Mouse (Mus musculus) hindbrain, embryonic 15.5 days (tissue): ENCODE results near the gene Cldn13. TPM values are rescaled to one million over a fixed set of nuclear protein-coding genes. Genes with fewer than 3 reads are reported as not detected.

Source experiments
- ATAC-seq: fragments of 200-750 bp; cut with Nextera tagmentation; 2 replicates; pipeline ENCODE4 v1.8.0; 2017; ENCODE audit warnings: low read depth, moderate number of reproducible peaks, moderate TSS enrichment; ENCODE audit not compliant: low FRiP score
- H3K27ac ChIP-seq: fragments of 300-500 bp; sonication (generic); replicated peaks from 2 replicates; pipeline ENCODE4 v1.5.1; 2015; ENCODE audit warnings: mild to moderate bottlenecking, inconsistent platforms
- H3K27me3 ChIP-seq: fragments of 300-500 bp; sonication (generic); 2 replicates; pipeline ENCODE4 v1.6.1; 2015; ENCODE audit warnings: control low read depth, inconsistent platforms
- H3K36me3 ChIP-seq: fragments of 300-500 bp; sonication (generic); 2 replicates; pipeline ENCODE4 v1.6.1; 2015; ENCODE audit warnings: control low read depth, inconsistent platforms
- H3K4me1 ChIP-seq: fragments of 300-500 bp; sonication (generic); replicated peaks from 2 replicates; pipeline ENCODE4 v1.6.1; 2015; ENCODE audit warnings: control low read depth, inconsistent platforms
- H3K4me2 ChIP-seq: fragments of 300-500 bp; sonication (generic); 2 replicates; pipeline ENCODE4 v1.6.1; 2015; ENCODE audit warnings: moderate library complexity, mild to moderate bottlenecking, inconsistent platforms
- H3K4me3 ChIP-seq: fragments of 300-500 bp; sonication (generic); 2 replicates; pipeline ENCODE4 v1.5.1; 2015; ENCODE audit warnings: mild to moderate bottlenecking, inconsistent platforms
- H3K9ac ChIP-seq: fragments of 300-500 bp; sonication (generic); 2 replicates; pipeline ENCODE4 v1.6.1; 2015; ENCODE audit warnings: inconsistent platforms
- H3K9me3 ChIP-seq: fragments of 300-500 bp; sonication (generic); 2 replicates; pipeline ENCODE4 v1.6.1; 2016; ENCODE audit warnings: control low read depth, inconsistent platforms
- WGBS: fragments of 180-500 bp; shearing (Covaris S2); methylation state at CpG from one replicate; pipeline ENCODE4 v1.1.7; 2015; 5-methylcytosine and 5-hydroxymethylcytosine counted together
- polyA plus RNA-seq: library from polyadenylated mRNA; unstranded; fragments of >200 nt; fragmentation: Nextera tagmentation; extraction: Ambion mirVana; gene quantifications from 2 replicates; pipeline ENCODE4 v1.2.1, GENCODE M21; 2015

The Cldn13 gene
- polyA plus RNA-seq, 1 experiment from 2014 or later, result 0.23 TPM

GRCm38 (mm10) chr5:134911901-134912300, 3.4 kb downstream of the Cldn13 start:
- Histone ChIP-seq H3K4me1 (0 out of 2 replicates have a peak, but pooled peaks cover 6% of the 10 kb centered on the region), H3K36me3 (no peaks in the 10 kb centered on the region), H3K9me3 (no peaks in the 10 kb centered on the region), H3K9ac (no peak overlapping the region), H3K27ac (no peak overlapping the region), H3K27me3 (no peaks in the 10 kb centered on the region), H3K4me2 (no peak overlapping the region), H3K4me3 (no peak overlapping the region)
- 91% methylated on average over 2 of the region's 2 CpGs for WGBS
- ATAC-seq, result no peak

- under 1% methylated on average over 13 of the region's 13 CpGs for WGBS
- Histone ChIP-seq H3K9ac (no peak overlapping the region), H3K4me1 (0 out of 2 replicates have a peak, but pooled peaks cover 6% of the 10 kb centered on the region), H3K4me3 (no peak overlapping the region), H3K36me3 (no peaks in the 10 kb centered on the region), H3K27ac (no peak overlapping the region), H3K27me3 (no peaks in the 10 kb centered on the region), H3K9me3 (no peaks in the 10 kb centered on the region), H3K4me2 (no peak overlapping the region)
- peak; percentile 72 for ATAC-seq
Measured at GRCm38 (mm10) chr5:134907135-134907534, 8.2 kb downstream of the Cldn13 start.

GRCm38 (mm10) chr5:134906633-134907032, 8.7 kb downstream of the Cldn13 start, which contains the start of gene Tmem270:
TSS of gene Tmem270 (minus strand) at chr5:134906733.
- H3K4me3 ChIP-seq, result no peak within 1 kb of the TSS
- H3K27ac ChIP-seq, result no peak within 1 kb of the TSS
- H3K27me3 ChIP-seq, result no peaks in the 10 kb centered on the region
- no peak within 1 kb of the TSS for H3K9ac ChIP-seq
- no peaks in the 10 kb centered on the region for H3K9me3 ChIP-seq
- 74% methylated on average over 6 of the region's 6 CpGs for WGBS
- peaks cover 6% of the 10 kb centered on the region; the same call in 1 of the 2 replicates for H3K4me1 ChIP-seq
- H3K4me2 ChIP-seq, result no peak within 1 kb of the TSS
- H3K36me3 ChIP-seq, result no peaks in the 10 kb centered on the region
- ATAC-seq, result peak; percentile 27; the same call in 1 of the 2 replicates

- no peak overlapping the region for H3K4me3 ChIP-seq
- WGBS, result 81% methylated on average over 8 of the region's 8 CpGs
- ATAC-seq, result no peak
- H3K9ac ChIP-seq, result no peak overlapping the region
- no peaks in the 10 kb centered on the region for H3K36me3 ChIP-seq
- H3K4me2 ChIP-seq, result no peak overlapping the region
- H3K9me3 ChIP-seq, result no peaks in the 10 kb centered on the region
- H3K27ac ChIP-seq, result no peak overlapping the region
- H3K27me3 ChIP-seq, result no peaks in the 10 kb centered on the region
- H3K4me1 ChIP-seq, result peaks cover 7% of the 10 kb centered on the region
Measured at GRCm38 (mm10) chr5:134901644-134902027, 13.7 kb downstream of the Cldn13 start.

- no peak overlapping the region for H3K27ac ChIP-seq
- H3K9me3 ChIP-seq, result no peaks in the 10 kb centered on the region
- H3K27me3 ChIP-seq, result no peaks in the 10 kb centered on the region
- H3K4me2 ChIP-seq, result no peak overlapping the region
- peaks cover 7% of the 10 kb centered on the region for H3K4me1 ChIP-seq
- no peaks in the 10 kb centered on the region for H3K36me3 ChIP-seq
- WGBS, result 42% methylated on average over 12 of the region's 12 CpGs
- H3K9ac ChIP-seq, result no peak overlapping the region
- H3K4me3 ChIP-seq, result no peak overlapping the region
- ATAC-seq, result peak; percentile 42; the same call in 1 of the 2 replicates
Measured at GRCm38 (mm10) chr5:134901012-134901643, 14.2 kb downstream of the Cldn13 start.

GRCm38 (mm10) chr5:134897596-134897995, 17.7 kb downstream of the Cldn13 start:
- no peak for ATAC-seq
- no peaks in the 10 kb centered on the region for H3K27me3 ChIP-seq
- H3K4me2 ChIP-seq, result no peak overlapping the region
- no peak overlapping the region for H3K9ac ChIP-seq
- no peak overlapping the region for H3K27ac ChIP-seq
- H3K9me3 ChIP-seq, result no peaks in the 10 kb centered on the region
- no peaks in the 10 kb centered on the region for H3K36me3 ChIP-seq
- 78% methylated on average over 17 of the region's 17 CpGs for WGBS
- no peak overlapping the region for H3K4me3 ChIP-seq
- H3K4me1 ChIP-seq, result peaks cover 7% of the 10 kb centered on the region

GRCm38 (mm10) chr5:134896965-134897364, 18.4 kb downstream of the Cldn13 start:
- Histone ChIP-seq H3K27me3 (no peaks in the 10 kb centered on the region), H3K9me3 (no peaks in the 10 kb centered on the region), H3K4me1 (peaks cover 7% of the 10 kb centered on the region), H3K36me3 (no peaks in the 10 kb centered on the region), H3K4me3 (no peak overlapping the region), H3K9ac (no peak overlapping the region), H3K27ac (no peak overlapping the region), H3K4me2 (no peak overlapping the region)
- 71% methylated on average over 8 of the region's 8 CpGs for WGBS
- no peak for ATAC-seq

- no peak overlapping the region for H3K27ac ChIP-seq
- no peaks in the 10 kb centered on the region for H3K36me3 ChIP-seq
- H3K9me3 ChIP-seq, result no peaks in the 10 kb centered on the region
- no peaks in the 10 kb centered on the region for H3K4me1 ChIP-seq
- H3K27me3 ChIP-seq, result no peaks in the 10 kb centered on the region
- no peak overlapping the region for H3K4me2 ChIP-seq
- 77% methylated on average over 8 of the region's 8 CpGs for WGBS
- no peak overlapping the region for H3K9ac ChIP-seq
- ATAC-seq, result no peak
- H3K4me3 ChIP-seq, result no peak overlapping the region
Measured at GRCm38 (mm10) chr5:134895291-134895690, 20.0 kb downstream of the Cldn13 start.

- no peaks in the 10 kb centered on the region for H3K4me1 ChIP-seq
- H3K4me2 ChIP-seq, result no peak overlapping the region
- H3K27me3 ChIP-seq, result no peaks in the 10 kb centered on the region
- no peak overlapping the region for H3K27ac ChIP-seq
- no peak overlapping the region for H3K4me3 ChIP-seq
- WGBS, result 83% methylated on average over 5 of the region's 5 CpGs
- no peak overlapping the region for H3K9ac ChIP-seq
- no peaks in the 10 kb centered on the region for H3K9me3 ChIP-seq
- no peaks in the 10 kb centered on the region for H3K36me3 ChIP-seq
- no peak for ATAC-seq
Measured at GRCm38 (mm10) chr5:134892717-134893116, 22.6 kb downstream of the Cldn13 start.

GRCm38 (mm10) chr5:134891552-134891951, 23.8 kb downstream of the Cldn13 start:
- no peak; the same call in 1 of the 2 replicates for ATAC-seq
- Histone ChIP-seq H3K4me3 (no peak overlapping the region), H3K4me2 (no peak overlapping the region), H3K27me3 (no peaks in the 10 kb centered on the region), H3K4me1 (no peaks in the 10 kb centered on the region), H3K36me3 (no peaks in the 10 kb centered on the region), H3K9ac (no peak overlapping the region), H3K27ac (no peak overlapping the region), H3K9me3 (no peaks in the 10 kb centered on the region)
- WGBS, result 54% methylated on average over 8 of the region's 8 CpGs

- H3K9ac ChIP-seq, result no peak overlapping the region
- no peak overlapping the region for H3K27ac ChIP-seq
- H3K27me3 ChIP-seq, result no peaks in the 10 kb centered on the region
- no peaks in the 10 kb centered on the region for H3K9me3 ChIP-seq
- ATAC-seq, result no peak
- whole genome bisulfite sequencing, result 83% methylated on average over 6 of the region's 6 CpGs
- no peak overlapping the region for H3K4me2 ChIP-seq
- H3K4me3 ChIP-seq, result no peak overlapping the region
- H3K4me1 ChIP-seq, result no peaks in the 10 kb centered on the region
- no peaks in the 10 kb centered on the region for H3K36me3 ChIP-seq
Measured at GRCm38 (mm10) chr5:134890601-134891054, 24.7 kb downstream of the Cldn13 start.

GRCm38 (mm10) chr5:134888505-134888904, 26.8 kb downstream of the Cldn13 start:
- WGBS, result 88% methylated on average over 7 of the region's 7 CpGs
- H3K27ac ChIP-seq, result no peak overlapping the region
- no peak for ATAC-seq

More at GRCm38 (mm10) chr5:134888505-134888904, 26.8 kb downstream of the Cldn13 start:
- Histone ChIP-seq H3K9ac (no peak overlapping the region), H3K27me3 (no peaks in the 10 kb centered on the region), H3K4me1 (no peaks in the 10 kb centered on the region), H3K36me3 (no peaks in the 10 kb centered on the region), H3K4me3 (no peak overlapping the region), H3K4me2 (no peak overlapping the region), H3K9me3 (no peaks in the 10 kb centered on the region)
